Mouse (Mus musculus): ENCODE measurements around the gene Fbxo36.

Fbxo36 gene

GRCm38 (mm10) chr1:84943549-84943948 lies 103.9 kb downstream of the Fbxo36 start:
- in situ Hi-C loops (cut with MboI, MseI): loop anchor here (25.0 kb wide), 1 partner anchor 94 kb away; no protein-coding TSS in a partner anchor

GRCm38 (mm10) chr1:84945950-84946349 lies 106.3 kb downstream of the Fbxo36 start:
- in situ Hi-C loops (cut with MboI, MseI): loop anchor here (25.0 kb wide), 1 partner anchor 91 kb away; no protein-coding TSS in a partner anchor

- in situ Hi-C loops (cut with MboI, MseI): loop anchor here (25.0 kb wide), 1 partner anchor 90 kb away; no protein-coding TSS in a partner anchor
Measured at GRCm38 (mm10) chr1:84947390-84947789, 107.7 kb downstream of the Fbxo36 start.

All from T-helper 2 cell (primary cell).